ENCODE assay signal across 15 mouse cellular contexts in genomic region chr2:180891835-180892323, GRCm38 (mm10). TPM values are rescaled to one million over a fixed set of nuclear protein-coding genes. Genes with fewer than 3 reads are reported as not detected.
DNase-seq lines count a peak whose midpoint lies in the region; ATAC-seq lines count a peak whose summit lies in the region.
"Had no signal": no experiment of that assay in that cellular context is flagged by ENCODE, and none has a peak within 500 bp of the region (broad histone marks: within the 10 kb centered on the region; RNA-seq: fewer than 3 reads in every experiment).

No protein-coding gene starts in this region.

- WGBS in forebrain, embryonic 15.5 days, result 12% methylated on average over 9 of the region's 9 CpGs
- WGBS in midbrain, embryonic 12.5 days, result 5% methylated on average over 9 of the region's 9 CpGs

- no peaks in the 10 kb centered on the region for H3K36me3 ChIP-seq in forebrain, embryonic 15.5 days
- H3K36me3 ChIP-seq in midbrain, embryonic 12.5 days, result peaks cover 8% of the 10 kb centered on the region; the same call in 1 of the 2 replicates

- peaks cover 67% of the 10 kb centered on the region for H3K4me1 ChIP-seq in forebrain, embryonic 15.5 days
- H3K4me1 ChIP-seq in midbrain, embryonic 12.5 days, result peaks cover 79% of the 10 kb centered on the region

- H3K4me2 ChIP-seq in forebrain, embryonic 15.5 days (replicated peaks), result peak overlapping the region; percentile 58
- peak overlapping the region; percentile 83 for H3K4me2 ChIP-seq in midbrain, embryonic 12.5 days (replicated peaks)

- H3K27ac ChIP-seq in forebrain, embryonic 15.5 days (replicated peaks), result peak overlapping the region; percentile 98
- H3K27ac ChIP-seq in midbrain, embryonic 12.5 days (replicated peaks), result peak overlapping the region; percentile 100

- H3K9ac ChIP-seq in forebrain, embryonic 15.5 days (replicated peaks), result peak overlapping the region; percentile 93
- H3K9ac ChIP-seq in midbrain, embryonic 12.5 days (replicated peaks), result peak overlapping the region; percentile 99
- H3K9ac ChIP-seq: liver, postnatal 0 days had no signal

- peak overlapping the region; percentile 75 for H3K4me3 ChIP-seq in forebrain, embryonic 15.5 days
- H3K4me3 ChIP-seq in midbrain, embryonic 12.5 days, result peak overlapping the region; percentile 96

- peaks cover 16% of the 10 kb centered on the region for H3K27me3 ChIP-seq in forebrain, embryonic 15.5 days
- no peaks in the 10 kb centered on the region for H3K27me3 ChIP-seq in midbrain, embryonic 12.5 days

- peak; percentile 35 for DNase-seq in right cerebral cortex, postnatal 25 days
- no peak for DNase-seq in right cerebral cortex, postnatal 14 days
- DNase-seq in adrenal gland, adult 18-20 months (ENCODE audit: low spot score in 2 of 2), result no peak
- no peak for DNase-seq in thymus, postnatal 10 days (ENCODE audit: low spot score in 2 of 2)
- no peak for DNase-seq in adrenal gland, adult 2 months
- DNase-seq in spleen, postnatal 14 days (ENCODE audit: low spot score in 2 of 2), result no peak
- DNase-seq: adrenal gland, postnatal 14 days; kidney, postnatal 14 days; liver, postnatal 0 days; thymus, postnatal 4 days had no signal

- H3K9me3 ChIP-seq in forebrain, embryonic 15.5 days, result no peaks in the 10 kb centered on the region
- H3K9me3 ChIP-seq in midbrain, embryonic 12.5 days, result no peaks in the 10 kb centered on the region

- no peak for ATAC-seq in forebrain, embryonic 15.5 days (replicated peaks)
- ATAC-seq in midbrain, embryonic 12.5 days (ENCODE audit: low FRiP score, low read depth), result no peak
- ATAC-seq: liver, postnatal 0 days had no signal

RNA-seq across cellular contexts. Expression of gene Ythdf1, which starts 28.9 kb away (rescaled TPM):
- polyA plus RNA-seq in forebrain, embryonic 15.5 days (2015; fragmentation: Nextera tagmentation; extraction: Ambion mirVana), result 50.2 and 52.8 TPM in 2 replicates
- polyA plus RNA-seq in midbrain, embryonic 12.5 days (2016; fragmentation: Nextera tagmentation; extraction: Ambion mirVana), result 65.2 and 67.2 TPM in 2 replicates
- total RNA-seq in adrenal gland, adult 18-20 months (2021), result 10 to 100 TPM; 48.5 to 51.9 TPM
- total RNA-seq in adrenal gland, adult 2 months (2021), result 10 to 100 TPM; 41.8 to 57.9 TPM
- polyA plus RNA-seq in adrenal gland, adult 2 months (2012; rRNA removed), result 18.1 and 29.5 TPM in 2 replicates

RNA-seq across cellular contexts. Expression of gene Birc7, which starts 36.9 kb away (rescaled TPM):
- polyA plus RNA-seq in forebrain, embryonic 15.5 days (2015; fragmentation: Nextera tagmentation; extraction: Ambion mirVana), result 0.11 and 0.14 TPM in 2 replicates
- 0.36 and 0.67 TPM in 2 replicates for polyA plus RNA-seq in midbrain, embryonic 12.5 days (2016; fragmentation: Nextera tagmentation; extraction: Ambion mirVana)
- not detected for total RNA-seq in adrenal gland, adult 18-20 months (2021)
- total RNA-seq in adrenal gland, adult 2 months (2021), result not detected
- not detected in 2 replicates for polyA plus RNA-seq in adrenal gland, adult 2 months (2012; rRNA removed)
- total RNA-seq: adrenal gland, postnatal 14 days; granulocyte monocyte progenitor cell, adult 5-6 weeks; left cerebral cortex, postnatal 25 days; megakaryocyte, adult 5-6 weeks had no signal
- polyA plus RNA-seq: liver, postnatal 0 days had no signal
